Mouse (Mus musculus): ENCODE measurements at regions not wholly inside any gene's neighbourhood (a gene's known extent, or its start where the extent isn't known, plus 50 kb on each side); places are given as distances from the start of the nearest gene placed in this dataset.

DNA sequence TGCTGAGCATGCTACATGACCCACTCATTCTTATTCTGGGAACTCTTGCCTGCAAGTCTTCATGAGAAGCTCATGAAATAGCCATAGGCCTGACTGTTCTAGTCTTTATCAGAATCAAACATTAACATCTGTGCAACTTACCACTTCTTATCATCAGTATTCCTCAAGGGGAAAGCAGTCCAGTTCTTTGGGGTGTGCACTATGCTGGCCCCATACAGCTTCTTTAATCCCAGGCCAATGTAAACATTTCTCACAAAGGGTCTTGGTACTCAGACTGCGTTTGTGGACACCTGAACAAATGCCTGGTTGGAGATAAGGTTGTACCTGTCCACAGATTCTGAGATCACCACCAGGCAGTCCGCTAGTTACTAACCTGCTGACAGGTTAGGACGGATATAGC, 51.3 kb downstream of the 3110018I06Rik start:
- no peak for DNase-seq (ENCODE audit: low spot score in 2 of 2)

- no peak for DNase-seq (ENCODE audit: low spot score in 2 of 2)
These were observed 52.8 kb downstream of the 3110018I06Rik start for GRCm38 (mm10) chr12:107541196-107541595.

GRCm38 (mm10) chr12:107547194-107547885, 58.9 kb downstream of the 3110018I06Rik start:
- DNase-seq (ENCODE audit: low spot score in 2 of 2) = no peak

DNA sequence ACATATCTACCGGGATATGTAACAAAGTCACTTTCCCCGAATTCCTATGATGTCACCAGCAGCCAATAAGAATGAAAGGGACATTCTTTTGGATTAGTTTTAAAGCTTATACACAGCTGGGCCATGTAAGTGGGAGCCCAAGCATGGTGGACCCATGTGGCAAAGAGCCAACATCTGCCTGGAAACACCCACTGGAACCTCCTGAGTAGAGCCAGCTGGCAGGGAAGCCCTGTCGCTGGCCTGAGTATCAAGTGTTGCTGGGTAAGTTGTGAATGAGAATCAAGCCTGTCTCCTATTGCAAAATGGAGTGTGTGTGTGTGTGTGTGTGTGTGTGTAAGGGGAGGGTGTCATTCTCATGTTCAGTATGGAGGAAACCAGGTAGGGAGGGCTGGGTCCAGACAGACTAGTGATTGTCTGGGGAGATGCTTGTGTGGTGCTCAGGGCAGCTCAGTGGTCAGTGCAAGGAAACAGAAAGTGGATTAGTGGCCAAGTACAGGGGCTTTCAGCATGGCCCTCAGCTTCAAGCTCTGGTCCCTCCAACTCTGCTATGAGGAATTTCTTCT, 59.5 kb downstream of the 3110018I06Rik start:
- DNase-seq (ENCODE audit: low spot score in 2 of 2) = peak; percentile 46 to 76

DNA sequence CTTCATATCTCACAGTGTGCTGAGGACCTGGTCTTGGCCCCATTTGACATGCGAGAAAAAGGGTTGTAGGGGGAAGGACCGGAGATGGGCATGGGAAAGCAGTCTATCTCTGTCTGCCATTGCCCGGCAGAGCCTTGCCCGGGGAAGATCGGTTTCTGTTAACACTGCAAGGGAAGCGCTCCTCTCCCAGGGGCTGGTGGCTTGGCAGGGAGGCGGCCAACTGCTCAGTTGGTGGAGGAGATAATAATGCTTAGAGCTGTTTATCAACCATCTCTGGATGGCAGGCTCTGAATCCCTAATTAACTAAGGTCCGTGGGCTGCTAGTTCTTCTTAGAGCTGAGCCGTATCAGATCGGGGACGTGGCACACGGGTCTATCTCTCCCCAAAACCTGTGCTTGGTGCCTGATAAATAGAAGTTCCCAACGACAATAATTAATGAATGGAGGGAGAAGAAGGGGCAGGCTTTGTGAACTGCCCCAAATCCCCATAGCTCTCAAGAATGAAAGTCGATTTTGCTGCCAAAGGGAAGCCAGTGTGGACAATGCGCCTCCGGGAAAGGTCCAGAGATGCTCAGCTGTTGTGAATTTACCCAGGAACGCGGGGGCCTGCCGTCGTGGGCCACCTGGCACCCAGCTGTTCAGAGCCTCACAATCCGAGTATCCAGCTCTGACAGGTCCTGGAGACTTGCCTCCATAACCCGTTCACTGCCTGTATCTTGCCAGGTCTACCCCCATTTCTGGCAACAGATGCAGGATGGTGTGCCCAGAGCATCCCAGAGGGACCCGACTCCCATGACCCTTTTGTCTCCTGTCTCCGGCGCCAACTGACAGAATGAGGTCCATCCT, 61.2 kb downstream of the 3110018I06Rik start:
- DNase-seq (ENCODE audit: low spot score in 2 of 2) = peak; percentile 23 to 59

GRCm38 (mm10) chr12:107559191-107559590, 70.8 kb downstream of the 3110018I06Rik start:
- no peak for DNase-seq (ENCODE audit: low spot score in 2 of 2)

GRCm38 (mm10) chr12:107560100-107560499, 71.7 kb downstream of the 3110018I06Rik start:
- no peak for DNase-seq (ENCODE audit: low spot score in 2 of 2)

GRCm38 (mm10) chr12:107572586-107572985, 84.2 kb downstream of the 3110018I06Rik start:
- DNase-seq (ENCODE audit: low spot score in 2 of 2) = no peak

GRCm38 (mm10) chr12:107579508-107579907, 91.1 kb downstream of the 3110018I06Rik start:
- no peak for DNase-seq (ENCODE audit: low spot score in 2 of 2)

GRCm38 (mm10) chr12:107583151-107583720, 94.8 kb downstream of the 3110018I06Rik start:
- DNase-seq (ENCODE audit: low spot score in 2 of 2) = no peak

GRCm38 (mm10) chr12:107585696-107586225, 97.3 kb downstream of the 3110018I06Rik start:
- DNase-seq (ENCODE audit: low spot score in 2 of 2) = no peak

- DNase-seq (ENCODE audit: low spot score in 2 of 2) = no peak
These were observed 107.8 kb downstream of the 3110018I06Rik start for GRCm38 (mm10) chr12:107596236-107596635.

- DNase-seq (ENCODE audit: low spot score in 2 of 2) = no peak
These were observed 112.1 kb downstream of the 3110018I06Rik start for GRCm38 (mm10) chr12:107600576-107600975.

GRCm38 (mm10) chr12:107608966-107609365, 120.5 kb downstream of the 3110018I06Rik start:
- DNase-seq (ENCODE audit: low spot score in 2 of 2) = no peak

- no peak for DNase-seq (ENCODE audit: low spot score in 2 of 2)
These were observed 121.6 kb downstream of the 3110018I06Rik start for GRCm38 (mm10) chr12:107609986-107610385.

GRCm38 (mm10) chr12:107617212-107617994, 129.0 kb downstream of the 3110018I06Rik start:
- DNase-seq (ENCODE audit: low spot score in 2 of 2) = no peak

DNA sequence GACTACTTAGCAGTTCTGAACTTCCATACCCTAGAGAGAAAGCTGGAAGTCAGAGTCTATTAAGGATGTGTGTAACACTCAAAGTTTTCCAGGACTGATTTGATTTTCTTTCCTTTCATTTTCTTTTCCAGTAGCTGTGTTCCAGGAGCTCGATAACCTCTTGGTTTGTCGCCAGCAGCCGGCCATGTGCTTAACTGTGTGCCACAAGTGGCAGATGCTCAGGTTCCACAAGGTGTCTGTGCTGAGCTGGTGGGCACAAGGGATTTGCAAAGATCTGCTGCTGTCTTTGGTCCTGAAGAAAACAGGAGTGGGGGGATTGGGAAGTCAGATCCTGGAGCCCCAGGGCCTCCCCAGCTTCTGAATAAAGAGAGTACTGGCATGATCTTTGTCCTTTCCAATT, 136.0 kb downstream of the 3110018I06Rik start:
- no peak for DNase-seq (ENCODE audit: low spot score in 2 of 2)

- no peak for DNase-seq (ENCODE audit: low spot score in 2 of 2)
These were observed 159.6 kb downstream of the 3110018I06Rik start for GRCm38 (mm10) chr12:107648008-107648407.

DNA sequence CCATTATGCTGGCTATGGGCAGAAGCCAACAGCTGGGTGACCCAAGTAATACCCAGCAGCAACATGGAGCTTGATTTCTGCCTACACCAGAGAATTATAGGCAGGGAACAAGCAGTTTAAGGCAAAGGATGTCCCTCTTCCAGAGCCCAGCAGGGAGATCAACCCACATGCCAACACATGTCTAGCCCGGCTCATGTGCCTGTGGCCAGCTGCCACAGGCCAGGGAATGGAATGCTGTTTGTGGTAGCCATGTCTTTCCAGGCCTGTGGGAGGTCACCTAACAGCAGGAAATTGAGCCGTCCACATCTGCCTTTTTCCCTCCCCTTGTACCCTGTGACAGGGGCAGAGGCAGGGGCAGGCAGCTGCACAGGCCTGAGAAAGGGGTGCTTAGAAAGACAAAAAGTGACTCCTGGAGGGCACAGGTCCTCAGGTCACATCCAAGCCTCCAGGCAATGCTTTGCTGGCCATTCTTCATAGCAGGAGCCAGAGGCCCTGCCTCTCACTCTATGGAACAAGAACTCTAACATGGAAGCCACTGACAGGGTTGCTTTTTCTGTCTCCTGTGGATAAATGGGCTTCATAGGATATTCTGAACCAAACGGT, 163.8 kb downstream of the 3110018I06Rik start:
- DNase-seq (ENCODE audit: low spot score in 2 of 2) = no peak

DNA sequence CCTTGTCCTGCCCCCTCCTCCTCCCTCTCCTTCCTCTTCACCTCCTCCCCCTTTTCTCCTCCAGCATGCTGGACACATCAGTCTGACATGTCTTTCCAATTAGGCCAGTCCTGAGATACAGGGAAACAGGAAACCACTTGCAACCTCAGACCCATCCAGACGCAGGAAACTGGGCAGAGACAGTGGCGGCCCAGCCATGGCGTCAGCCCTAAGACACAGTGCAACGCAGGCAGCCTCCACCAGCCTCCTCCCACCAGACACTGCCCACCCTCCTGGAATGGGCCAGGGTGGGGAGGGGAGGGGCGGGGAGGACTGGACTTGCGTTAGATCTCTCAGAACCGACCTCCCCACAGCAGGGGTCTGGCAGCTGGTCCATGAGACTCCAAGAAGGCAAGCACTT, 164.7 kb downstream of the 3110018I06Rik start:
- no peak for DNase-seq (ENCODE audit: low spot score in 2 of 2)

Data from gastrocnemius, postnatal 4 days (tissue).